Mouse (Mus musculus) lung, adult 2 months (tissue): ENCODE data around the gene Clca4a.

Source experiments
- CTCF ChIP-seq: fragments of 200-500 bp; IDR thresholded peaks from 2 replicates; pipeline ENCODE4 v1.5.1; 2011; ENCODE audit warnings: mild to moderate bottlenecking, low read length, control low read depth; ENCODE audit not compliant: insufficient read depth
- POLR2A ChIP-seq: fragments of 200-500 bp; IDR thresholded peaks from 2 replicates; pipeline ENCODE4 v1.6.1; 2011; ENCODE audit warnings: low read depth, mild to moderate bottlenecking, control low read depth, low read length, borderline replicate concordance; ENCODE audit errors: extremely low read depth

- TF ChIP-seq CTCF (no peak), POLR2A (no peak)
These were observed 60.8 kb downstream of the Clca4a start for GRCm38 (mm10) chr3:144914014-144914413.
